ENCODE assay signal across 1 mouse cellular context in the genomic region with DNA sequence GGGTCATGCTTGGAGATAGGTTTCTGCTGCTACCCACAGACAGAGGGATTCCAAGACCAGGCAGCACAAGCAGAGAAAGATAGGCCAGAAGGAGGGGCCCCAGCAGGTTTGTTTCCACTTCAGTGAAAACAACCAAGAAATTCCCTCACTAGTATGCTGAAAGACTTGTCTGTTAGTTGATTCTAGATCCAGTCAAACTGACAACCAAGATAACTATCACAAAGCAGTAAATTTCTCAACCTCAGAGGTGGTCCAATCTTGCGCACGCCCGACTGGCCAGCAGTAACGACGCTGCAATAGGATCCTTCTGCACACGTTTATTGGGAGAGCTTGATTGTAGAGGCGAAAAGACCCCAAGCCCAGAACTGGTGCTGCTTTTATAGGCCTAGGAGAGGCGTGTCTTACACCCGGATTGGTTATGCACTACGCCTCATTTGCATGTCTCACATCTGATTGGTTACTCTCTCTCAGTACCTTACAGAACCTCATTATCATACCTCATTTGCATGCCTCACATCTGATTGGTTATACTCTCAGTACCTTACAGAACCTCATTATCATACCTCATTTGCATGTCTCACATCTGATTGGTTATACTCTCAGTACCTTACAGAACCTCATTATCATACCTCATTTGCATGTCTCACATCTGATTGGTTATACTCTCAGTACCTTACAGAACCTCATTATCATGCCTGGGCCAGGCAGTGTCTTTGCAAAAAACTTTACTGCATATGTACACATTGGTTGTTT.
TF ChIP-seq lines count a peak whose summit lies in the region.

No protein-coding gene starts in this region.

TF ChIP-seq in MEL, 35 proteins besides CTCF, POLR2A, EP300 and RAD21:
- TF ChIP-seq MYC (IDR thresholded peaks at IDR 0.05; ENCODE audit: low read depth, low read length) (0 out of 2 replicates have a peak, but pooled peaks have one; percentile 29), TBP (IDR thresholded peaks at IDR 0.05; ENCODE audit: low read depth, low read length) (peak; percentile 71), NELFE (IDR thresholded peaks at IDR 0.05; ENCODE audit: low read depth, low read length) (0 out of 2 replicates have a peak, but pooled peaks have one; percentile 35)
